Mouse (Mus musculus): Measurements from ENCODE around the gene Atf7ip. TPM values are rescaled to one million over a fixed set of nuclear protein-coding genes. Genes with fewer than 3 reads are reported as not detected.

Atf7ip gene
- polyA plus RNA-seq, 1 experiment from 2014 or later, result 50.9 TPM

GRCm38 (mm10) chr6:136489899-136490298 lies 16.1 kb upstream of the Atf7ip start:
- 73% methylated on average over 3 of the region's 3 CpGs for WGBS
- H3K27ac ChIP-seq (replicated peaks), result no peak overlapping the region
- no peak for DNase-seq (ENCODE audit: low spot score)
- H3K27me3 ChIP-seq (replicated peaks; ENCODE audit: low read depth, poor library complexity, severe bottlenecking), result 0 out of 2 replicates have a peak, but pooled peaks cover 4% of the 10 kb centered on the region
- peaks cover 10% of the 10 kb centered on the region for H3K4me1 ChIP-seq
- H3K4me3 ChIP-seq, result no peak overlapping the region
- no peaks in the 10 kb centered on the region for H3K9me3 ChIP-seq
- H3K36me3 ChIP-seq (replicated peaks), result no peaks in the 10 kb centered on the region

GRCm38 (mm10) chr6:136490516-136491475 lies 15.2 kb upstream of the Atf7ip start:
- Histone ChIP-seq H3K9me3 (no peaks in the 10 kb centered on the region), H3K4me1 (peaks cover 10% of the 10 kb centered on the region), H3K27me3 (replicated peaks; ENCODE audit: low read depth, poor library complexity, severe bottlenecking) (0 out of 2 replicates have a peak, but pooled peaks cover 4% of the 10 kb centered on the region), H3K27ac (replicated peaks) (no peak overlapping the region), H3K36me3 (replicated peaks) (no peaks in the 10 kb centered on the region), H3K4me3 (no peak overlapping the region)
- no peak for DNase-seq (ENCODE audit: low spot score)
- WGBS, result 78% methylated on average over 6 of the region's 6 CpGs

- H3K27ac ChIP-seq (replicated peaks), result no peak overlapping the region
- H3K27me3 ChIP-seq (replicated peaks; ENCODE audit: low read depth, poor library complexity, severe bottlenecking), result 0 out of 2 replicates have a peak, but pooled peaks cover 4% of the 10 kb centered on the region
- H3K9me3 ChIP-seq, result no peaks in the 10 kb centered on the region
- H3K4me1 ChIP-seq, result peaks cover 4% of the 10 kb centered on the region; the same call in 1 of the 2 replicates
- no peak overlapping the region for H3K4me3 ChIP-seq
- DNase-seq (ENCODE audit: low spot score), result no peak
- H3K36me3 ChIP-seq (replicated peaks), result no peaks in the 10 kb centered on the region
- WGBS, result 87% methylated on average over 5 of the region's 5 CpGs
These were observed 14.3 kb upstream of the Atf7ip start for GRCm38 (mm10) chr6:136491631-136492030.

- Histone ChIP-seq H3K27me3 (replicated peaks; ENCODE audit: low read depth, poor library complexity, severe bottlenecking) (0 out of 2 replicates have a peak, but pooled peaks cover 4% of the 10 kb centered on the region), H3K9me3 (no peaks in the 10 kb centered on the region), H3K36me3 (replicated peaks) (no peaks in the 10 kb centered on the region), H3K27ac (replicated peaks) (no peak overlapping the region), H3K4me1 (no peaks in the 10 kb centered on the region), H3K4me3 (no peak overlapping the region)
- no peak for DNase-seq (ENCODE audit: low spot score)
- 94% methylated on average over 4 of the region's 4 CpGs for WGBS
These were observed 13.7 kb upstream of the Atf7ip start for GRCm38 (mm10) chr6:136492251-136492650.

GRCm38 (mm10) chr6:136493486-136493885 lies 12.5 kb upstream of the Atf7ip start:
- DNase-seq (ENCODE audit: low spot score), result no peak
- Histone ChIP-seq H3K27ac (replicated peaks) (no peak overlapping the region), H3K4me1 (peaks cover 5% of the 10 kb centered on the region; the same call in 1 of the 2 replicates), H3K27me3 (replicated peaks; ENCODE audit: low read depth, poor library complexity, severe bottlenecking) (no peaks in the 10 kb centered on the region), H3K4me3 (no peak overlapping the region), H3K9me3 (no peaks in the 10 kb centered on the region), H3K36me3 (replicated peaks) (no peaks in the 10 kb centered on the region)
- 94% methylated on average over 7 of the region's 7 CpGs for WGBS

- H3K27me3 ChIP-seq (replicated peaks; ENCODE audit: low read depth, poor library complexity, severe bottlenecking), result no peaks in the 10 kb centered on the region
These were observed 11.8 kb upstream of the Atf7ip start for GRCm38 (mm10) chr6:136493910-136494751.

GRCm38 (mm10) chr6:136495023-136495422 lies 10.9 kb upstream of the Atf7ip start:
- Histone ChIP-seq H3K27me3 (replicated peaks; ENCODE audit: low read depth, poor library complexity, severe bottlenecking) (no peaks in the 10 kb centered on the region), H3K36me3 (replicated peaks) (no peaks in the 10 kb centered on the region), H3K4me1 (peaks cover 5% of the 10 kb centered on the region; the same call in 1 of the 2 replicates), H3K27ac (replicated peaks) (no peak overlapping the region), H3K4me3 (no peak overlapping the region), H3K9me3 (no peaks in the 10 kb centered on the region)
- DNase-seq (ENCODE audit: low spot score), result no peak
- 93% methylated on average over 12 of the region's 12 CpGs for WGBS

More at GRCm38 (mm10) chr6:136493910-136494751, 11.8 kb upstream of the Atf7ip start:
- 91% methylated on average over 12 of the region's 12 CpGs for WGBS
- Histone ChIP-seq H3K27ac (replicated peaks) (no peak overlapping the region), H3K4me3 (no peak overlapping the region), H3K4me1 (peaks cover 5% of the 10 kb centered on the region; the same call in 1 of the 2 replicates), H3K9me3 (no peaks in the 10 kb centered on the region), H3K36me3 (replicated peaks) (no peaks in the 10 kb centered on the region)
- no peak for DNase-seq (ENCODE audit: low spot score)

- Histone ChIP-seq H3K4me1 (peaks cover 5% of the 10 kb centered on the region; the same call in 1 of the 2 replicates), H3K36me3 (replicated peaks) (no peaks in the 10 kb centered on the region), H3K4me3 (no peak overlapping the region), H3K9me3 (no peaks in the 10 kb centered on the region), H3K27ac (replicated peaks) (no peak overlapping the region), H3K27me3 (replicated peaks; ENCODE audit: low read depth, poor library complexity, severe bottlenecking) (no peaks in the 10 kb centered on the region)
- WGBS, result 67% methylated on average over 5 of the region's 5 CpGs
- DNase-seq (ENCODE audit: low spot score), result no peak
These were observed 8.2 kb upstream of the Atf7ip start for GRCm38 (mm10) chr6:136497744-136498143.

- peaks cover 5% of the 10 kb centered on the region; the same call in 1 of the 2 replicates for H3K4me1 ChIP-seq
- H3K36me3 ChIP-seq (replicated peaks), result no peaks in the 10 kb centered on the region
- no peaks in the 10 kb centered on the region for H3K27me3 ChIP-seq (replicated peaks; ENCODE audit: low read depth, poor library complexity, severe bottlenecking)
- 60% methylated on average over 10 of the region's 10 CpGs for WGBS
- no peaks in the 10 kb centered on the region for H3K9me3 ChIP-seq
- no peak overlapping the region for H3K27ac ChIP-seq (replicated peaks)
- no peak overlapping the region for H3K4me3 ChIP-seq
- no peak for DNase-seq (ENCODE audit: low spot score)
These were observed 6.5 kb upstream of the Atf7ip start for GRCm38 (mm10) chr6:136499292-136499977.

GRCm38 (mm10) chr6:136508652-136509051 lies 2.7 kb downstream of the Atf7ip start:
- no peaks in the 10 kb centered on the region for H3K36me3 ChIP-seq (replicated peaks)
- WGBS, result 92% methylated on average over 3 of the region's 3 CpGs
- no peak overlapping the region for H3K4me3 ChIP-seq
- H3K4me1 ChIP-seq, result no peaks in the 10 kb centered on the region
- no peaks in the 10 kb centered on the region for H3K27me3 ChIP-seq (replicated peaks; ENCODE audit: low read depth, poor library complexity, severe bottlenecking)
- no peak for DNase-seq (ENCODE audit: low spot score)
- H3K27ac ChIP-seq (replicated peaks), result no peak overlapping the region
- no peaks in the 10 kb centered on the region for H3K9me3 ChIP-seq

GRCm38 (mm10) chr6:136510945-136511344 lies 5.0 kb downstream of the Atf7ip start:
- no peaks in the 10 kb centered on the region for H3K27me3 ChIP-seq (replicated peaks; ENCODE audit: low read depth, poor library complexity, severe bottlenecking)
- peaks cover 9% of the 10 kb centered on the region; the same call in 1 of the 2 replicates for H3K9me3 ChIP-seq
- DNase-seq (ENCODE audit: low spot score), result no peak
- no peak overlapping the region for H3K4me3 ChIP-seq
- no peaks in the 10 kb centered on the region for H3K4me1 ChIP-seq
- no peak overlapping the region for H3K27ac ChIP-seq (replicated peaks)
- WGBS, result 45% methylated on average over 7 of the region's 7 CpGs
- H3K36me3 ChIP-seq (replicated peaks), result no peaks in the 10 kb centered on the region

- Histone ChIP-seq H3K4me1 (no peaks in the 10 kb centered on the region), H3K27me3 (replicated peaks; ENCODE audit: low read depth, poor library complexity, severe bottlenecking) (no peaks in the 10 kb centered on the region), H3K4me3 (no peak overlapping the region), H3K36me3 (replicated peaks) (no peaks in the 10 kb centered on the region), H3K9me3 (peaks cover 9% of the 10 kb centered on the region; the same call in 1 of the 2 replicates), H3K27ac (replicated peaks) (no peak overlapping the region)
- WGBS, result 85% methylated on average over 3 of the region's 3 CpGs
- DNase-seq (ENCODE audit: low spot score), result no peak
These were observed 6.4 kb downstream of the Atf7ip start for GRCm38 (mm10) chr6:136512351-136512750.
